Mouse (Mus musculus) MEL (cell line): ENCODE results near the gene Rrm1. TPM values are rescaled to one million over a fixed set of nuclear protein-coding genes. Genes with fewer than 3 reads are reported as not detected.
"Not testable (repeated sequence)": the region's sequence is repeated elsewhere in the genome, so short reads cannot be mapped to it uniquely, and the experiment has no call there.

ENCODE experiments used
- DNase-seq: peaks from one replicate; pipeline ENCODE4 v3.0.0; 2011; ENCODE audit warnings: low read depth, low spot score
- H3K27ac ChIP-seq: 2 replicates; pipeline ENCODE4 v1.5.1; 2012; ENCODE audit warnings: low read depth, mild to moderate bottlenecking, control low read depth, low read length, moderate library complexity; ENCODE audit not compliant: control insufficient read depth
- H3K27me3 ChIP-seq, 2 experiments: fragments of 150-350 bp in 1 of 2; sonication (generic) in 1 of 2; 2 replicates each; pipeline ENCODE4 v1.6.1; 2012; ENCODE audit warnings: low read length in 2 of 2, mild to moderate bottlenecking in 2 of 2, improper control_type of control experiment in 1 of 2, moderate library complexity in 1 of 2; ENCODE audit not compliant: insufficient read depth in 2 of 2, control insufficient read depth in 1 of 2
- H3K36me3 ChIP-seq, 2 experiments: 2 replicates each; pipeline ENCODE4 v1.6.1; 2012 to 2014; ENCODE audit warnings: low read length in 2 of 2, improper control_type of control experiment in 1 of 2, inconsistent platforms in 1 of 2, mild to moderate bottlenecking in 1 of 2; ENCODE audit not compliant: insufficient read depth in 2 of 2, control insufficient read depth in 1 of 2
- H3K4me1 ChIP-seq, 2 experiments: fragments of 150-350 bp in 1 of 2; sonication (generic) in 1 of 2; 2 replicates each; pipeline ENCODE4 v1.6.1; 2012; ENCODE audit warnings: low read length in 2 of 2, improper control_type of control experiment in 1 of 2, mild to moderate bottlenecking in 1 of 2; ENCODE audit not compliant: insufficient read depth in 2 of 2, control insufficient read depth in 1 of 2
- H3K4me3 ChIP-seq, 2 experiments: fragments of 150-350 bp in 1 of 2; sonication (generic) in 1 of 2; 2 replicates each; pipeline ENCODE4 v1.5.1; 2012; ENCODE audit warnings: low read depth in 2 of 2, low read length in 2 of 2, mild to moderate bottlenecking in 2 of 2, moderate library complexity in 2 of 2, control low read depth in 1 of 2, improper control_type of control experiment in 1 of 2; ENCODE audit not compliant: control insufficient read depth in 1 of 2, insufficient read depth in 1 of 2
- H3K79me2 ChIP-seq: 2 replicates; pipeline ENCODE4 v1.6.1; 2012; ENCODE audit warnings: mild to moderate bottlenecking, low read length, moderate library complexity; ENCODE audit not compliant: control insufficient read depth, poor library complexity, insufficient read depth
- H3K9ac ChIP-seq: 2 replicates; pipeline ENCODE4 v1.6.1; 2012; ENCODE audit warnings: low read depth, mild to moderate bottlenecking, control low read depth, low read length, moderate library complexity; ENCODE audit not compliant: control insufficient read depth, poor library complexity, severe bottlenecking
- H3K9me3 ChIP-seq: fragments of 150-350 bp; sonication (generic); replicated peaks from 2 replicates; pipeline ENCODE4 v1.6.1; 2012; ENCODE audit warnings: mild to moderate bottlenecking, low read length, improper control_type of control experiment, moderate library complexity; ENCODE audit not compliant: insufficient read depth
- CTCF ChIP-seq, 3 experiments: IDR thresholded peaks in 2 of 3; conservative IDR thresholded peaks in 1 of 3; 2 replicates each; pipeline ENCODE4 v1.5.1; 2011 to 2012; ENCODE audit warnings: low read length in 3 of 3, low read depth in 2 of 3, mild to moderate bottlenecking in 2 of 3, improper control_type of control experiment in 1 of 3, inconsistent platforms in 1 of 3, mixed read lengths in 1 of 3, moderate library complexity in 1 of 3; ENCODE audit not compliant: control insufficient read depth in 1 of 3, insufficient read depth in 1 of 3, poor library complexity in 1 of 3, severe bottlenecking in 1 of 3
- GABPA ChIP-seq: IDR thresholded peaks from 2 replicates; pipeline ENCODE4 v1.6.1; 2012; ENCODE audit warnings: low read depth, mild to moderate bottlenecking, inconsistent platforms, low read length, improper control_type of control experiment, moderate library complexity
- JUND ChIP-seq: IDR thresholded peaks from 2 replicates; pipeline ENCODE4 v1.6.1; 2011; ENCODE audit warnings: low read depth, mild to moderate bottlenecking, improper control_type of control experiment, low read length
- KAT2A ChIP-seq: conservative IDR thresholded peaks from 2 replicates; pipeline ENCODE4 v1.6.1; 2012; ENCODE audit warnings: low read depth, low read length, improper control_type of control experiment, inconsistent platforms
- RAD21 ChIP-seq: IDR thresholded peaks from 2 replicates; pipeline ENCODE4 v1.6.1; 2011; ENCODE audit warnings: mild to moderate bottlenecking, low read depth, low read length, improper control_type of control experiment
- RCOR1 ChIP-seq: IDR thresholded peaks from 2 replicates; pipeline ENCODE4 v1.6.1; 2012; ENCODE audit warnings: low read depth, mild to moderate bottlenecking, inconsistent platforms, low read length, improper control_type of control experiment
- SMC3 ChIP-seq: IDR thresholded peaks from 2 replicates; pipeline ENCODE4 v1.6.1; 2011; ENCODE audit warnings: low read depth, low read length, improper control_type of control experiment
- TAL1 ChIP-seq: IDR thresholded peaks from 2 replicates; pipeline ENCODE4 v1.6.1; 2012; ENCODE audit warnings: mild to moderate bottlenecking, inconsistent platforms, low read length, moderate library complexity, mixed read lengths
- USF2 ChIP-seq, 2 experiments: IDR thresholded peaks; 2 replicates each; pipeline ENCODE4 v1.6.1; 2011 to 2012; ENCODE audit warnings: improper control_type of control experiment in 2 of 2, low read length in 2 of 2, borderline replicate concordance in 1 of 2, inconsistent platforms in 1 of 2, low read depth in 1 of 2, mild to moderate bottlenecking in 1 of 2; ENCODE audit not compliant: insufficient read depth in 1 of 2
- ZC3H11A ChIP-seq: IDR thresholded peaks from 2 replicates; pipeline ENCODE4 v1.6.1; 2012; ENCODE audit warnings: low read depth, mild to moderate bottlenecking, inconsistent platforms, low read length, improper control_type of control experiment
- ZKSCAN1 ChIP-seq: IDR thresholded peaks from 2 replicates; pipeline ENCODE4 v1.6.1; 2012; ENCODE audit warnings: low read depth, mild to moderate bottlenecking, inconsistent platforms, low read length, improper control_type of control experiment, moderate library complexity
- polyA plus RNA-seq, 2 experiments: library from polyadenylated mRNA; stranded (reverse) in 1 of 2; unstranded in 1 of 2; fragments of >175 nt in 1 of 2; fragments of >200 nt in 1 of 2; gene quantifications; 2 replicates each; pipeline versions ENCODE4 v1.2.1 to v1.2.4; 2012; ENCODE audit warnings: low replicate concordance in 2 of 2, low read depth in 1 of 2; ENCODE audit not compliant: insufficient read length in 2 of 2, insufficient read depth in 1 of 2, missing spikeins in 1 of 2
- total RNA-seq: library from RNA; depleted of rRNA; stranded (reverse); fragments of 300-350 nt; gene quantifications from 2 replicates; pipeline ENCODE4 v1.2.3, GENCODE M21; 2012

Gene Rrm1
- total and polyA plus RNA-seq, 3 experiments: 147 to 228 TPM; not detected in 1

- H3K9ac ChIP-seq, H3K4me1 ChIP-seq, H3K79me2 ChIP-seq, H3K27me3 ChIP-seq, H3K4me3 ChIP-seq, DNase-seq, H3K9me3 ChIP-seq, H3K27ac ChIP-seq: not testable (repeated sequence)
- H3K36me3 ChIP-seq: peaks cover 10% of the 10 kb centered on the region in 2 experiments
These were observed 26.2 kb upstream of the Rrm1 start for GRCm38 (mm10) chr7:102415272-102415671.

GRCm38 (mm10) chr7:102415841-102416240, 25.7 kb upstream of the Rrm1 start:
- H3K27ac ChIP-seq: no peak overlapping the region
- no peaks in the 10 kb centered on the region for H3K9me3 ChIP-seq
- TF ChIP-seq KAT2A (no peak), GABPA (no peak), JUND (no peak)
- no peaks in the 10 kb centered on the region for H3K27me3 ChIP-seq
- no peaks in the 10 kb centered on the region for H3K79me2 ChIP-seq
- DNase-seq: no peak
- H3K36me3 ChIP-seq: peaks cover 9 to 10% of the 10 kb centered on the region in 2 experiments
- H3K4me1 ChIP-seq: peaks cover 2 to 4% of the 10 kb centered on the region in 2 experiments; a peak in 2 of 4 replicates
- no peak overlapping the region for H3K4me3 ChIP-seq
- no peak overlapping the region for H3K9ac ChIP-seq

- Histone ChIP-seq H3K9ac (no peak overlapping the region), H3K27ac (no peak overlapping the region), H3K27me3 (no peaks in the 10 kb centered on the region), H3K9me3 (no peaks in the 10 kb centered on the region), H3K4me1 (peaks cover 2 to 4% of the 10 kb centered on the region in 2 experiments; a peak in 2 of 4 replicates), H3K4me3 (no peak overlapping the region), H3K79me2 (no peaks in the 10 kb centered on the region), H3K36me3 (peaks cover under 1 to 10% of the 10 kb centered on the region in 2 experiments)
- peak; percentile 89 for DNase-seq
- TF ChIP-seq USF2 (IDR thresholded peaks at IDR 0.05; ENCODE audit: borderline replicate concordance in 1 of 2, insufficient read depth in 1 of 2, low read depth in 1 of 2, low read length in 2 of 2) (no peak), RCOR1 (no peak), CTCF (IDR thresholded peaks at IDR 0.05 in 2 of 3, conservative IDR thresholded peaks at IDR 0.05 in 1 of 3; ENCODE audit: control insufficient read depth in 1 of 3, insufficient read depth in 1 of 3, low read depth in 2 of 3, low read length in 3 of 3, poor library complexity in 1 of 3, severe bottlenecking in 1 of 3) (peak; percentile 70 to 96 (median 86)), TAL1 (no peak), ZKSCAN1 (peak; percentile 66), ZC3H11A (peak; percentile 89), RAD21 (peak; percentile 98), SMC3 (peak; percentile 95)
These were observed 24.1 kb upstream of the Rrm1 start for GRCm38 (mm10) chr7:102417398-102417797.
